Mouse (Mus musculus) left cerebral cortex, postnatal 4 days (tissue): ENCODE measurements around the gene Igsf9. TPM values are rescaled to one million over a fixed set of nuclear protein-coding genes. Genes with fewer than 3 reads are reported as not detected.

ENCODE experiments used
- DNase-seq: peaks from one replicate; pipeline ENCODE4 v3.0.0-alpha.2; 2022
- intact Hi-C: fragments of 180-260 bp; cut with DNase I; formaldehyde crosslinking; loops from one replicate; pipeline ENCODE4 v1.15.1; 2025
- total RNA-seq, 2 experiments: library from RNA; stranded (reverse); gene quantifications; 2 replicates each; pipeline ENCODE4 v1.2.3; 2021

The Igsf9 gene
- total RNA-seq: 10 to 100 TPM; 57.2 to 67.9 TPM

GRCm38 (mm10) chr1:172481540-172482280, at the start of gene Igsf9:
Gene Igsf9, plus strand, starts transcription at chr1:172481788.
- DNase-seq: peak; percentile 97
- intact Hi-C loops: loop anchor here (10.0 kb wide), 1 partner anchor 913 kb away; no protein-coding TSS in a partner anchor

- peak; percentile 38 for DNase-seq
- intact Hi-C loops: no loop called here
Measured at GRCm38 (mm10) chr1:172431836-172432586, 49.6 kb upstream of the Igsf9 start.

GRCm38 (mm10) chr1:172432587-172432955, 49.0 kb upstream of the Igsf9 start:
- intact Hi-C loops: no loop called here
- no peak for DNase-seq

GRCm38 (mm10) chr1:172433012-172433850, 48.4 kb upstream of the Igsf9 start:
- intact Hi-C loops: no loop called here

GRCm38 (mm10) chr1:172433851-172434165, 47.8 kb upstream of the Igsf9 start:
- intact Hi-C loops: no loop called here

More at GRCm38 (mm10) chr1:172433012-172433850, 48.4 kb upstream of the Igsf9 start:
- no peak for DNase-seq

GRCm38 (mm10) chr1:172436785-172437184, 44.8 kb upstream of the Igsf9 start:
- intact Hi-C loops: no loop called here
- DNase-seq: no peak

More at GRCm38 (mm10) chr1:172433851-172434165, 47.8 kb upstream of the Igsf9 start:
- DNase-seq: no peak

GRCm38 (mm10) chr1:172438621-172439020, 43.0 kb upstream of the Igsf9 start:
- DNase-seq: no peak
- intact Hi-C loops: no loop called here

- no peak for DNase-seq
- intact Hi-C loops: no loop called here
Measured at GRCm38 (mm10) chr1:172440521-172440920, 41.1 kb upstream of the Igsf9 start.

GRCm38 (mm10) chr1:172441935-172442445, 39.6 kb upstream of the Igsf9 start:
- intact Hi-C loops: no loop called here
- DNase-seq: no peak

- intact Hi-C loops: no loop called here
- DNase-seq: no peak
Measured at GRCm38 (mm10) chr1:172450226-172450625, 31.4 kb upstream of the Igsf9 start.

- intact Hi-C loops: no loop called here
- no peak for DNase-seq
Measured at GRCm38 (mm10) chr1:172450848-172451470, 30.6 kb upstream of the Igsf9 start.

- no peak for DNase-seq
- intact Hi-C loops: no loop called here
Measured at GRCm38 (mm10) chr1:172452911-172453310, 28.7 kb upstream of the Igsf9 start.

- intact Hi-C loops: no loop called here
- DNase-seq: no peak
Measured at GRCm38 (mm10) chr1:172453810-172454209, 27.8 kb upstream of the Igsf9 start.

GRCm38 (mm10) chr1:172455416-172455815, 26.2 kb upstream of the Igsf9 start:
- DNase-seq: no peak
- intact Hi-C loops: no loop called here

- intact Hi-C loops: no loop called here
- no peak for DNase-seq
Measured at GRCm38 (mm10) chr1:172456001-172456677, 25.4 kb upstream of the Igsf9 start.

- intact Hi-C loops: no loop called here
- no peak for DNase-seq
Measured at GRCm38 (mm10) chr1:172457196-172457595, 24.4 kb upstream of the Igsf9 start.

GRCm38 (mm10) chr1:172458041-172458440, 23.5 kb upstream of the Igsf9 start:
- DNase-seq: no peak
- intact Hi-C loops: no loop called here

GRCm38 (mm10) chr1:172461602-172462001, 20.0 kb upstream of the Igsf9 start:
- DNase-seq: no peak
- intact Hi-C loops: no loop called here

- intact Hi-C loops: no loop called here
- DNase-seq: no peak
Measured at GRCm38 (mm10) chr1:172462534-172462933, 19.1 kb upstream of the Igsf9 start.
